In the genomic region with DNA sequence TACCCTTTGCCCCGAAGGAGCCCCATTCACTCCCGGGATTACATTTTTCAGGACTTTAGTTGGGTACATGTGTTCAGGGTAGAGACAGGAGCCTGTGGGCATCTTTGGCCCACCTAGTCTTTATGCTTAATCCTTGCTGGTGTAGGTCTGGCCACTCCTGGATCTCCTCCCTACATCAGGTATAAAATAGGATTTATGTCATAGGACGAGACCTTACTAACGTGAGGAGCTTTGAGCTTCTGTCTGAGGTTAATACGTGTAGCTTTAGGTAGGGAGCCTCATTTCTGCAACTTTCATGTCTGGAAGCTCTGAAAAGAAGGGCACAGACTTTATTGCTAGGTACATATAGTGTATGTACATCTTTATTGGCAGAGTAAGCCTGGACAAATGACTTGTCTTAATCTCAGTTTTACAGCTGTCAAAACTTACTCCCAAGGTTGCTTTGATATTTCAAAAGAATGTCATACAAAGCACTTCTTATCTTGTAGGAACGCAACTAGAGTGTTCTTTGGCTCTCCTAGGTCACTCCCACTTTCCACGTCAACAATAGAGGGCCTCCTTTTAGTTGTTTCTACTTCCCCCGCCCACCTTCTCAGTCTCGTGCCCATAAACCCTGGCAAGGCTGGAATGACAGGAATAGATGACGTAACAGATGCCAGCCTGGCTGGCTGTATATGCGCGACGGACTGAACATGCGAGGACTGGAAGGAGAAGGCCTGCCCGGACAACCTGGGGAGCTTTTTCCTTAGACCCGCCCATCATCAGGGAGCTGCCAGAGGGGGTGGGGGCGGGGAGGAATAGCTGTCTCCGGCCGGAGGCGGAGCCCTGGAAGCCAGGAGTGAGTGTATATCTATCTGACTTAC, we compare ENCODE assay signal across 8 mouse cellular contexts. TPM values are rescaled to one million over a fixed set of nuclear protein-coding genes. Genes with fewer than 3 reads are reported as not detected.
DNase-seq lines count a peak whose midpoint lies in the region; ATAC-seq and TF ChIP-seq lines count a peak whose summit lies in the region.

No protein-coding gene starts in this region.

- H3K9ac ChIP-seq in embryonic facial prominence, embryonic 15.5 days: peak overlapping the region; percentile 83; the same call in 1 of the 2 replicates
- peak overlapping the region; percentile 91 for H3K9ac ChIP-seq in heart, embryonic 11.5 days (ENCODE audit: low read depth, low read length)
- H3K9ac ChIP-seq in kidney, embryonic 14.5 days (ENCODE audit: low read depth, low read length): peak overlapping the region; percentile 40; the same call in 1 of the 2 replicates
- peak overlapping the region; percentile 77 for H3K9ac ChIP-seq in limb, embryonic 14.5 days (ENCODE audit: low read depth, low read length, severe bottlenecking)
- H3K9ac ChIP-seq in midbrain, embryonic 15.5 days: peak overlapping the region; percentile 87

- peaks cover 7% of the 10 kb centered on the region for H3K36me3 ChIP-seq in embryonic facial prominence, embryonic 15.5 days
- H3K36me3 ChIP-seq in heart, embryonic 11.5 days (ENCODE audit: control insufficient read depth, insufficient read depth, low read length): peaks cover 1% of the 10 kb centered on the region
- H3K36me3 ChIP-seq in kidney, embryonic 14.5 days (ENCODE audit: control insufficient read depth, insufficient read depth, low read length): peaks cover 7% of the 10 kb centered on the region
- H3K36me3 ChIP-seq in limb, embryonic 14.5 days (ENCODE audit: control insufficient read depth, insufficient read depth, low read length): peaks cover 7% of the 10 kb centered on the region
- H3K36me3 ChIP-seq in midbrain, embryonic 15.5 days (replicated peaks): 0 out of 2 replicates have a peak, but pooled peaks cover 3% of the 10 kb centered on the region

- H3K4me3 ChIP-seq in embryonic facial prominence, embryonic 15.5 days (replicated peaks): peak overlapping the region; percentile 84
- peak overlapping the region; percentile 97 for H3K4me3 ChIP-seq in heart, embryonic 11.5 days (ENCODE audit: low read depth, low read length)
- H3K4me3 ChIP-seq in kidney, embryonic 14.5 days (ENCODE audit: low read length): peak overlapping the region; percentile 92
- peak overlapping the region; percentile 73 for H3K4me3 ChIP-seq in limb, embryonic 14.5 days (replicated peaks; ENCODE audit: low read length)
- peak overlapping the region; percentile 87 for H3K4me3 ChIP-seq in midbrain, embryonic 15.5 days

- DNase-seq in A20 (ENCODE audit: low read depth, low spot score): peak; percentile 87
- peak; percentile 84 to 89 for DNase-seq in adrenal gland, postnatal 36 days
- DNase-seq in limb, embryonic 14.5 days (ENCODE audit: low spot score): peak; percentile 84
- peak; percentile 43 to 45 for DNase-seq in spleen, postnatal 14 days (ENCODE audit: low spot score in 2 of 2)

- peak overlapping the region; percentile 87 for H3K4me2 ChIP-seq in embryonic facial prominence, embryonic 15.5 days (replicated peaks)
- peak overlapping the region; percentile 81 for H3K4me2 ChIP-seq in heart, embryonic 11.5 days
- peak overlapping the region; percentile 71 for H3K4me2 ChIP-seq in kidney, embryonic 14.5 days (replicated peaks; ENCODE audit: low read depth, low read length)
- H3K4me2 ChIP-seq in limb, embryonic 14.5 days (replicated peaks; ENCODE audit: low read depth, low read length, severe bottlenecking): peak overlapping the region; percentile 68
- peak overlapping the region; percentile 73 for H3K4me2 ChIP-seq in midbrain, embryonic 15.5 days

- H3K27ac ChIP-seq in embryonic facial prominence, embryonic 15.5 days (replicated peaks): peak overlapping the region; percentile 91
- peak overlapping the region; percentile 96 for H3K27ac ChIP-seq in heart, embryonic 11.5 days (ENCODE audit: low read depth, low read length)
- peak overlapping the region; percentile 77 for H3K27ac ChIP-seq in kidney, embryonic 14.5 days (ENCODE audit: low read depth, low read length)
- peak overlapping the region; percentile 59 for H3K27ac ChIP-seq in limb, embryonic 14.5 days (replicated peaks; ENCODE audit: low read depth, low read length)
- H3K27ac ChIP-seq in midbrain, embryonic 15.5 days: peak overlapping the region; percentile 49; the same call in 1 of the 2 replicates

- H3K27me3 ChIP-seq in embryonic facial prominence, embryonic 15.5 days: 0 out of 2 replicates have a peak, but pooled peaks cover 4% of the 10 kb centered on the region
- H3K27me3 ChIP-seq in heart, embryonic 11.5 days (ENCODE audit: control insufficient read depth, insufficient read depth, low read length): no peaks in the 10 kb centered on the region
- no peaks in the 10 kb centered on the region for H3K27me3 ChIP-seq in kidney, embryonic 14.5 days (ENCODE audit: control insufficient read depth, insufficient read depth, low read length)
- H3K27me3 ChIP-seq in limb, embryonic 14.5 days (ENCODE audit: control insufficient read depth, insufficient read depth, low read length): no peaks in the 10 kb centered on the region
- H3K27me3 ChIP-seq in midbrain, embryonic 15.5 days (replicated peaks): no peaks in the 10 kb centered on the region

- no peak for TF ChIP-seq POLR2A in limb, embryonic 14.5 days (IDR thresholded peaks at IDR 0.05; ENCODE audit: borderline replicate concordance, extremely low read depth, insufficient read depth, insufficient read length)

- H3K4me1 ChIP-seq in embryonic facial prominence, embryonic 15.5 days: peaks cover 37% of the 10 kb centered on the region
- peaks cover 57% of the 10 kb centered on the region for H3K4me1 ChIP-seq in heart, embryonic 11.5 days (ENCODE audit: control insufficient read depth, insufficient read depth, low read length)
- peaks cover 27% of the 10 kb centered on the region for H3K4me1 ChIP-seq in kidney, embryonic 14.5 days (ENCODE audit: control insufficient read depth, insufficient read depth, low read length)
- H3K4me1 ChIP-seq in limb, embryonic 14.5 days (ENCODE audit: control insufficient read depth, insufficient read depth, low read length): peaks cover 20% of the 10 kb centered on the region
- peaks cover 36% of the 10 kb centered on the region for H3K4me1 ChIP-seq in midbrain, embryonic 15.5 days

- ATAC-seq in embryonic facial prominence, embryonic 15.5 days (ENCODE audit: insufficient number of reproducible peaks, low FRiP score, low TSS enrichment, low read depth): peak; percentile 41
- peak; percentile 51 for ATAC-seq in heart, embryonic 11.5 days (replicated peaks; ENCODE audit: insufficient number of reproducible peaks, low FRiP score, low TSS enrichment)
- ATAC-seq in kidney, embryonic 14.5 days (ENCODE audit: low FRiP score, low TSS enrichment): peak; percentile 36
- ATAC-seq in limb, embryonic 14.5 days (ENCODE audit: low FRiP score, low read depth): peak; percentile 66
- ATAC-seq in midbrain, embryonic 15.5 days (replicated peaks): peak; percentile 35

- 5% methylated on average over 20 of the region's 20 CpGs for WGBS in embryonic facial prominence, embryonic 15.5 days
- WGBS in heart, embryonic 11.5 days (ENCODE audit: insufficient replicate concordance): 5% methylated on average over 20 of the region's 20 CpGs
- WGBS in kidney, embryonic 14.5 days: 4% methylated on average over 20 of the region's 20 CpGs
- WGBS in limb, embryonic 14.5 days: 8% methylated on average over 20 of the region's 20 CpGs
- 5% methylated on average over 20 of the region's 20 CpGs for WGBS in midbrain, embryonic 15.5 days

- H3K9me3 ChIP-seq in embryonic facial prominence, embryonic 15.5 days (replicated peaks): no peaks in the 10 kb centered on the region
- no peaks in the 10 kb centered on the region for H3K9me3 ChIP-seq in heart, embryonic 11.5 days (replicated peaks; ENCODE audit: control insufficient read depth, low read length)
- H3K9me3 ChIP-seq in kidney, embryonic 14.5 days (ENCODE audit: control insufficient read depth, low read length): no peaks in the 10 kb centered on the region
- no peaks in the 10 kb centered on the region for H3K9me3 ChIP-seq in limb, embryonic 14.5 days (ENCODE audit: control insufficient read depth, low read length)
- H3K9me3 ChIP-seq in midbrain, embryonic 15.5 days: no peaks in the 10 kb centered on the region

RNA-seq across cellular contexts. Expression of gene Ormdl3, which starts 0.7 kb away (rescaled TPM):
- total RNA-seq in adrenal gland, postnatal 36 days (2021): 100 to 1,000 TPM; 133 to 139 TPM
- 76.4 and 87.3 TPM in 2 replicates for polyA plus RNA-seq in embryonic facial prominence, embryonic 15.5 days (2015; fragmentation: Nextera tagmentation; extraction: Ambion mirVana)
- 9.6 and 15.0 TPM in 2 replicates for polyA plus RNA-seq in heart, embryonic 11.5 days (2014; fragmentation: Nextera tagmentation; extraction: Ambion mirVana)
- polyA plus RNA-seq in kidney, embryonic 14.5 days (2014; fragmentation: Nextera tagmentation; extraction: Ambion mirVana): 7.1 and 26.6 TPM in 2 replicates
- polyA plus RNA-seq in limb, embryonic 14.5 days (2012; rRNA removed): 76.8 and 86.6 TPM in 2 replicates
- 12.9 and 13.7 TPM in 2 replicates for polyA plus RNA-seq in limb, embryonic 14.5 days (2014; fragmentation: Nextera tagmentation; extraction: Ambion mirVana)
- polyA plus RNA-seq in midbrain, embryonic 15.5 days (2015; fragmentation: Nextera tagmentation; extraction: Ambion mirVana): 120 TPM in 2 replicates

RNA-seq across cellular contexts. Expression of gene Lrrc3c, which starts 10.2 kb away (rescaled TPM):
- not detected for total RNA-seq in adrenal gland, postnatal 36 days (2021)
- not detected in 2 replicates for polyA plus RNA-seq in embryonic facial prominence, embryonic 15.5 days (2015; fragmentation: Nextera tagmentation; extraction: Ambion mirVana)
- not detected in 2 replicates for polyA plus RNA-seq in heart, embryonic 11.5 days (2014; fragmentation: Nextera tagmentation; extraction: Ambion mirVana)
- polyA plus RNA-seq in kidney, embryonic 14.5 days (2014; fragmentation: Nextera tagmentation; extraction: Ambion mirVana): not detected in 2 replicates
- polyA plus RNA-seq in limb, embryonic 14.5 days (2012; rRNA removed): not detected in 2 replicates
- not detected in 2 replicates for polyA plus RNA-seq in limb, embryonic 14.5 days (2014; fragmentation: Nextera tagmentation; extraction: Ambion mirVana)
- polyA plus RNA-seq in midbrain, embryonic 15.5 days (2015; fragmentation: Nextera tagmentation; extraction: Ambion mirVana): not detected in 2 replicates

RNA-seq across cellular contexts. Expression of gene Zpbp2, which starts 37.0 kb away (rescaled TPM):
- total RNA-seq in adrenal gland, postnatal 36 days (2021): under 1 TPM; 0.50 to 0.82 TPM
- 0.16 TPM in 1 of 2 replicates, not detected in the other for polyA plus RNA-seq in embryonic facial prominence, embryonic 15.5 days (2015; fragmentation: Nextera tagmentation; extraction: Ambion mirVana)
- 0.33 and 0.62 TPM in 2 replicates for polyA plus RNA-seq in heart, embryonic 11.5 days (2014; fragmentation: Nextera tagmentation; extraction: Ambion mirVana)
- 0.30 and 0.61 TPM in 2 replicates for polyA plus RNA-seq in kidney, embryonic 14.5 days (2014; fragmentation: Nextera tagmentation; extraction: Ambion mirVana)
- 0.43 TPM in 1 of 2 replicates, not detected in the other for polyA plus RNA-seq in limb, embryonic 14.5 days (2012; rRNA removed)
- polyA plus RNA-seq in limb, embryonic 14.5 days (2014; fragmentation: Nextera tagmentation; extraction: Ambion mirVana): 0.21 TPM in 1 of 2 replicates, not detected in the other
- 0.14 TPM in 1 of 2 replicates, not detected in the other for polyA plus RNA-seq in midbrain, embryonic 15.5 days (2015; fragmentation: Nextera tagmentation; extraction: Ambion mirVana)

RNA-seq across cellular contexts. Expression of gene Gm12355, which starts 37.5 kb away (rescaled TPM):
- 10 to 100 TPM; 13.9 to 15.3 TPM for total RNA-seq in adrenal gland, postnatal 36 days (2021)
- polyA plus RNA-seq in embryonic facial prominence, embryonic 15.5 days (2015; fragmentation: Nextera tagmentation; extraction: Ambion mirVana): 0.85 and 2.6 TPM in 2 replicates
- 0.34 and 0.44 TPM in 2 replicates for polyA plus RNA-seq in heart, embryonic 11.5 days (2014; fragmentation: Nextera tagmentation; extraction: Ambion mirVana)
- 0.60 and 1.2 TPM in 2 replicates for polyA plus RNA-seq in kidney, embryonic 14.5 days (2014; fragmentation: Nextera tagmentation; extraction: Ambion mirVana)
- polyA plus RNA-seq in limb, embryonic 14.5 days (2012; rRNA removed): 0.12 and 0.31 TPM in 2 replicates
- 0.69 and 1.3 TPM in 2 replicates for polyA plus RNA-seq in limb, embryonic 14.5 days (2014; fragmentation: Nextera tagmentation; extraction: Ambion mirVana)
- 0.66 and 0.72 TPM in 2 replicates for polyA plus RNA-seq in midbrain, embryonic 15.5 days (2015; fragmentation: Nextera tagmentation; extraction: Ambion mirVana)

RNA-seq across cellular contexts. Expression of gene Gsdma3, which starts 38.2 kb away (rescaled TPM):
- 10 to 100 TPM; 12.9 to 17.0 TPM for total RNA-seq in adrenal gland, postnatal 36 days (2021)
- polyA plus RNA-seq in embryonic facial prominence, embryonic 15.5 days (2015; fragmentation: Nextera tagmentation; extraction: Ambion mirVana): not detected in 2 replicates
- polyA plus RNA-seq in heart, embryonic 11.5 days (2014; fragmentation: Nextera tagmentation; extraction: Ambion mirVana): 0.14 TPM in 1 of 2 replicates, not detected in the other
- polyA plus RNA-seq in kidney, embryonic 14.5 days (2014; fragmentation: Nextera tagmentation; extraction: Ambion mirVana): not detected in 2 replicates
- polyA plus RNA-seq in limb, embryonic 14.5 days (2012; rRNA removed): not detected in 2 replicates
- polyA plus RNA-seq in limb, embryonic 14.5 days (2014; fragmentation: Nextera tagmentation; extraction: Ambion mirVana): not detected in 2 replicates
- polyA plus RNA-seq in midbrain, embryonic 15.5 days (2015; fragmentation: Nextera tagmentation; extraction: Ambion mirVana): not detected in 2 replicates

Comparison
In these comparisons a context has a peak if more than half of its experiments do, and no peak if none do; other contexts are left out.
1. Peak in every context shown above with its lines: DNase-seq, ATAC-seq, H3K4me3 ChIP-seq and H3K27ac ChIP-seq.
2. H3K9ac ChIP-seq: peak in every context shown above with its lines; median percentile 91 in heart, embryonic 11.5 days; 87 in midbrain, embryonic 15.5 days; 83 in embryonic facial prominence, embryonic 15.5 days; 77 in limb, embryonic 14.5 days; 40 in kidney, embryonic 14.5 days.